Mouse (Mus musculus) heart, postnatal 0 days (tissue): ENCODE results near the gene Card14. TPM values are rescaled to one million over a fixed set of nuclear protein-coding genes. Genes with fewer than 3 reads are reported as not detected.

Experiments
- ATAC-seq: fragments of 200-750 bp; cut with Nextera tagmentation; 2 replicates; pipeline ENCODE4 v1.8.0; 2017; ENCODE audit warnings: low read depth, moderate number of reproducible peaks, moderate library complexity; ENCODE audit not compliant: insufficient read depth
- DNase-seq: peaks from one replicate; pipeline ENCODE4 v3.0.0-alpha.2; 2016; ENCODE audit warnings: low spot score
- H3K27ac ChIP-seq: fragments of 300-500 bp; sonication (generic); 2 replicates; pipeline ENCODE4 v1.5.1; 2014; ENCODE audit warnings: low read depth, mild to moderate bottlenecking
- H3K27me3 ChIP-seq: fragments of 300-500 bp; sonication (generic); 2 replicates; pipeline ENCODE4 v1.6.1; 2014; ENCODE audit warnings: low read length, mixed read lengths; ENCODE audit not compliant: control insufficient read depth, insufficient read depth
- H3K36me3 ChIP-seq: fragments of 300-500 bp; sonication (generic); replicated peaks from 2 replicates; pipeline ENCODE4 v1.6.1; 2014; ENCODE audit warnings: low read length, mixed read lengths; ENCODE audit not compliant: control insufficient read depth, insufficient read depth
- H3K4me1 ChIP-seq: fragments of 300-500 bp; sonication (generic); 2 replicates; pipeline ENCODE4 v1.6.1; 2014; ENCODE audit warnings: antibody characterized with exemption; ENCODE audit not compliant: control insufficient read depth, insufficient read depth
- H3K4me2 ChIP-seq: fragments of 300-500 bp; sonication (generic); 2 replicates; pipeline ENCODE4 v1.6.1; 2014; ENCODE audit warnings: low read depth, mild to moderate bottlenecking, low read length, moderate library complexity
- H3K4me3 ChIP-seq: fragments of 300-500 bp; sonication (generic); 2 replicates; pipeline ENCODE4 v1.5.1; 2014; ENCODE audit warnings: low read depth, low read length
- H3K9ac ChIP-seq: fragments of 300-500 bp; sonication (generic); replicated peaks from 2 replicates; pipeline ENCODE4 v1.6.1; 2014; ENCODE audit warnings: low read depth, low read length, mixed read lengths
- H3K9me3 ChIP-seq: fragments of 300-500 bp; sonication (generic); replicated peaks from 2 replicates; pipeline ENCODE4 v1.6.1; 2016; ENCODE audit warnings: low read length; ENCODE audit not compliant: control insufficient read depth
- CTCF ChIP-seq: IDR thresholded peaks from 2 replicates; pipeline ENCODE4 v1.5.1; 2016; ENCODE audit warnings: antibody characterized with exemption, control low read depth, low read depth
- EP300 ChIP-seq: IDR thresholded peaks from 2 replicates; pipeline ENCODE4 v1.6.1; 2016; ENCODE audit warnings: antibody characterized with exemption, low read depth
- WGBS: fragments of 180-500 bp; shearing (Covaris S2); extraction: QIAGEN DNeasy Blood & Tissue Kit; methylation state at CpG from one replicate; pipeline ENCODE4 v1.1.7; 2014; 5-methylcytosine and 5-hydroxymethylcytosine counted together
- polyA plus RNA-seq: library from polyadenylated mRNA; unstranded; fragments of >200 nt; fragmentation: Nextera tagmentation; extraction: Ambion mirVana; gene quantifications from 2 replicates; pipeline ENCODE4 v1.2.1, GENCODE M21; 2015
- total RNA-seq: library from RNA; depleted of rRNA; stranded (reverse); fragments of >200 nt; gene quantifications from 2 replicates; pipeline ENCODE4 v1.2.3, GENCODE M21; 2014; ENCODE audit warnings: low replicate concordance

Gene Card14
- total and polyA plus RNA-seq, 2 experiments from 2014 or later = 0.41 to 1.2 TPM

GRCm38 (mm10) chr11:119298917-119299316 is 8.7 kb upstream of the Card14 start:
- no peak for DNase-seq
- peak overlapping the region; percentile 87; the same call in 1 of the 2 replicates for H3K27ac ChIP-seq

DNA sequence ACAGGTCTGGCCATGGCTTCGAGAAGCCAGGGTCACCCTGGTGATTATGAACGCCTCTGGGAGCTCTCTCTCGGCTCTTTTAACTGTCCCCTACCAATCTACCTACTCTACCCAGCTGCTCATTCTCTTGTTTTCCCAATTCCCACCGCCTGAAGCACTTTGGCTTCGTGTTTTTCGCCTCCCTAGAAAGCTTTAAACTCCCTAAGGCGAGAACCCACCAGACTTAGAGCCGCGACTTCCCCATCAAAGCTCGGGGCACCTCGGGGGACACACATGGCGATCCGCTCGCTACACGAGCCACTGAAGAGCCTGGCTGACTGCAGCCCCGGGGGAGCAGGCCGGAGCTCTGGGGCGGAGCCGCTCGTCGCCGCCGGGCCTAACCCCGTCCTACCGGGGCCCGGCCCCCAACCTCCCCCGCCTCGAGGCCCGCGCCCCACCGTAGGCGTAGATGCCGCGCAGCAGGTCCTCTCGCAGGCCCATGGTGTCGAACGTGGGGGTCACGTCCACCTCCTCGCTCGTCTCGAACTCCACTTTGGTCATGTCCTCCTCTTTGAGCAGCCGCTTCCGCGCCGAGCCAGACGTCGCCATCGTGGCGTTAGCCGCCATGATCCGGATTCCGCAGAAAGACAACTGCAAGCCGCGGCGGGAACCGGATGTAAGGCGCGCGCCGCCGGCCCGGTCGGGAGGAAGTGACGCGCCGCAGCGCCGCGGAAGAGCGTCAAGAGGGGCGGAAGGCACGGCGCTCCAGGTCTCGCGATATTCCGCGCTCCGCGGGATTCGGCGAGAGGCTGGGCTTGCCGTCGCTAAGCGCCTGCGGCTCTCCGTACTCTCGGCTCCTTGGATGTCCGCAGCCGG is 8.0 kb upstream of the Card14 start, which contains the start of gene Eif4a3:
TSS of gene Eif4a3 (minus strand) at position 699 of the 855 bp plus-strand sequence.
- WGBS = under 1% methylated on average over 89 of the region's 89 CpGs
- DNase-seq (peak; percentile 92), ATAC-seq (peak; percentile 95)
- Histone ChIP-seq H3K4me1 (peaks cover 19% of the 10 kb centered on the region), H3K9me3 (no peaks in the 10 kb centered on the region), H3K27me3 (no peaks in the 10 kb centered on the region), H3K4me3 (peak within 1 kb of the TSS; percentile 61), H3K36me3 (peaks cover 26% of the 10 kb centered on the region), H3K9ac (peak within 1 kb of the TSS; percentile 66), H3K4me2 (peak within 1 kb of the TSS; percentile 79), H3K27ac (peak within 1 kb of the TSS; percentile 87)
- TF ChIP-seq CTCF = no peak
- TF ChIP-seq EP300 = peak; percentile 100

More at GRCm38 (mm10) chr11:119298917-119299316, 8.7 kb upstream of the Card14 start:
- Histone ChIP-seq H3K9me3 (no peaks in the 10 kb centered on the region), H3K4me1 (peaks cover 19% of the 10 kb centered on the region), H3K27me3 (no peaks in the 10 kb centered on the region), H3K36me3 (peaks cover 33% of the 10 kb centered on the region), H3K9ac (peak overlapping the region; percentile 66), H3K4me2 (peak overlapping the region; percentile 63), H3K4me3 (peak overlapping the region; percentile 61)
- WGBS = 7% methylated on average over 7 of the region's 7 CpGs
- TF ChIP-seq EP300 (no peak), CTCF (no peak)
- ATAC-seq = no peak

GRCm38 (mm10) chr11:119300246-119300935 is 7.2 kb upstream of the Card14 start:
- peaks cover 19% of the 10 kb centered on the region for H3K36me3 ChIP-seq
- WGBS = 2% methylated on average over 31 of the region's 31 CpGs
- TF ChIP-seq EP300 (no peak), CTCF (no peak)
- H3K27me3 ChIP-seq = no peaks in the 10 kb centered on the region
- H3K4me2 ChIP-seq = peak overlapping the region; percentile 79
- H3K4me3 ChIP-seq = peak overlapping the region; percentile 61
- H3K9ac ChIP-seq = peak overlapping the region; percentile 66
- H3K4me1 ChIP-seq = peaks cover 19% of the 10 kb centered on the region
- H3K27ac ChIP-seq = peak overlapping the region; percentile 87
- ATAC-seq (no peak), DNase-seq (no peak)
- H3K9me3 ChIP-seq = no peaks in the 10 kb centered on the region

DNA sequence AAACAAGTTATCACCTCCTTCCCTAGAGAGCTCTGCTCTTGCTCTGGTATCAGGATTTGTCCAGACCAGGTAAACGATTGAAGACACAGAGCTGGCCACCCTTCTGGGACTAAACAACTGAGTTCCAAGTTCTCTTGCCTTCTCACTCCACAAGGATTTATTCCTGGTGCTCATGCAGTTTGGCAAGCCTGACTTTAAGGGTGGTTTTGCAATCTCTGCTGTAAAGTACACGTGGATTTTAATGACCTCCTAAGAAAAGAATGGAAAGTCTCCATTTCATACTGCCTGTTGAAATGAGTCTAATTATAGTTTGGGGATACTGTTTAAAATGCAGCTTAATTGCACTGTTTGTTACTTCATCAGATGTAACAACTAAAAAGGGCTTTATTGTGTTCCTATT is 6.6 kb upstream of the Card14 start:
- no peak overlapping the region; the same call in none of the 2 replicates for H3K9ac ChIP-seq
- 23% methylated on average over 2 of the region's 2 CpGs for WGBS
- peaks cover 13% of the 10 kb centered on the region for H3K36me3 ChIP-seq
- H3K27me3 ChIP-seq = no peaks in the 10 kb centered on the region
- H3K4me3 ChIP-seq = no peak overlapping the region
- no peak for DNase-seq
- TF ChIP-seq CTCF (no peak), EP300 (no peak)
- no peak overlapping the region for H3K4me2 ChIP-seq
- H3K27ac ChIP-seq = no peak overlapping the region
- ATAC-seq = no peak
- no peaks in the 10 kb centered on the region for H3K9me3 ChIP-seq
- peaks cover 21% of the 10 kb centered on the region for H3K4me1 ChIP-seq

DNA sequence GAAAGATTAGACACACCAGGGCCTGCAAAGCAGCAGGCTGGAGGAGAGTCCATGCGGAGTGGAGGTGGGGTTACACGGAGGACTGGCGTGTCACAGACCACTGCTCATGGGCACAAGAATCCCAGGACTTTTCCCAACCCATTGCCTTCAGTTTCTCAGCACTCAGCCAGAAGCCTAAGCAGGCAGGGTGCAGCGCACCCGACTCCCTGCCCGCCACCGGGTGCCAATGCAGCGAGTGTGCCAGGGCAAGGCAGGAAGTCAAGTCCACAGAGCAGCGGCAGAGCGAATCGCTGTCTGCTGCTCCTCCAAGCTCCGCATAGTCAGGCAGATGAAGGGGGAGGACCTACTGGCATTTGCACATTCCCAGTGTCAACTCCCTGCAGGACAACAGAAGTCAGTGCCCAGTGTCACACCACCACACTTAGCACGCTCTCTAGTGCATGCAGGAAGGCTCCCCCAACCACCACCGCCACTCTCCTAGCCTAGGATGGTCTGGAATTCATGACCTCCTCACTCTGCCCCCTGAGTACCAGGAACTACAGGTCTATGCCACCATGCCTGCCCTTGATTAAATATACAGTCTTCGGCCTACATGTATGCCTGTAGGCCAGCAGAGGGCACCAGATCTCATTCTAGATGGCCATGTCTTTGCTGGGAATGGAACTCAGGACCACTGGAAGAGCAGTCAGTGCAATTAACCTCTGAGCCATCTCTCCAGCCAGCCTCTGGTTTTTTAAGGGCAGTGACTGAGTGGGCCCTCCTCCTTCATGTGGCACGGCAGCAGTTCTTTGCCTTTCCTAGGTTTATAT is 2.5 kb upstream of the Card14 start:
- 44% methylated on average over 16 of the region's 16 CpGs for WGBS
- Histone ChIP-seq H3K9ac (no peak overlapping the region), H3K4me1 (peaks cover 22% of the 10 kb centered on the region), H3K4me2 (no peak overlapping the region), H3K36me3 (no peaks in the 10 kb centered on the region), H3K27me3 (no peaks in the 10 kb centered on the region), H3K9me3 (no peaks in the 10 kb centered on the region), H3K4me3 (no peak overlapping the region), H3K27ac (no peak overlapping the region)
- TF ChIP-seq CTCF = peak; percentile 70
- TF ChIP-seq EP300 = no peak
- DNase-seq (peak; percentile 55), ATAC-seq (peak; percentile 37; the same call in 1 of the 2 replicates)
